Mouse (Mus musculus) T-helper 1 cell (primary cell): ENCODE measurements around the gene Hamp.

Experiments used
- in situ Hi-C: fragments of 300-600 bp; cut with MboI, MseI; formaldehyde crosslinking; loops from one replicate; pipeline ENCODE4 v1.15.1; 2025; ENCODE audit warnings: high pct_unique_total_duplicates

The Hamp gene

GRCm38 (mm10) chr7:30943909-30944635 is at the start of gene Hamp:
TSS of gene Hamp (minus strand) at chr7:30944032.
- in situ Hi-C loops = no loop called here

- in situ Hi-C loops = loop anchor here (5.0 kb wide), 1 partner anchor 105 kb away; no protein-coding TSS in a partner anchor
Measured at GRCm38 (mm10) chr7:30992148-30992547, 48.3 kb upstream of the Hamp start.

GRCm38 (mm10) chr7:30988519-30989162 is 44.8 kb upstream of the Hamp start:
- in situ Hi-C loops = loop anchor here (5.0 kb wide), 1 partner anchor 39 kb away; no protein-coding TSS in a partner anchor

GRCm38 (mm10) chr7:30985357-30985756 is 41.5 kb upstream of the Hamp start:
- in situ Hi-C loops = loop anchor here (5.0 kb wide), 1 partner anchor 42 kb away; no protein-coding TSS in a partner anchor

- in situ Hi-C loops = no loop called here
Measured at GRCm38 (mm10) chr7:30981703-30982102, 37.9 kb upstream of the Hamp start.

- in situ Hi-C loops = no loop called here
Measured at GRCm38 (mm10) chr7:30973501-30974289, 29.9 kb upstream of the Hamp start, which contains the start of gene Fam187b. TSS of gene Fam187b (plus strand) at chr7:30973790.

GRCm38 (mm10) chr7:30973251-30973500 is 29.3 kb upstream of the Hamp start, which contains the start of gene Lsr:
TSS of gene Lsr (minus strand) at chr7:30973464.
- in situ Hi-C loops = no loop called here

- in situ Hi-C loops = no loop called here
Measured at GRCm38 (mm10) chr7:30972426-30973250, 28.8 kb upstream of the Hamp start.

GRCm38 (mm10) chr7:30971901-30972300 is 28.1 kb upstream of the Hamp start:
- in situ Hi-C loops = no loop called here

- in situ Hi-C loops = no loop called here
Measured at GRCm38 (mm10) chr7:30969174-30969573, 25.3 kb upstream of the Hamp start.

- in situ Hi-C loops = no loop called here
Measured at GRCm38 (mm10) chr7:30968611-30969010, 24.8 kb upstream of the Hamp start.

- in situ Hi-C loops = no loop called here
Measured at GRCm38 (mm10) chr7:30966657-30967056, 22.8 kb upstream of the Hamp start.

- in situ Hi-C loops = no loop called here
Measured at GRCm38 (mm10) chr7:30965677-30966076, 21.8 kb upstream of the Hamp start.

GRCm38 (mm10) chr7:30964366-30964765 is 20.5 kb upstream of the Hamp start:
- in situ Hi-C loops = no loop called here

GRCm38 (mm10) chr7:30962862-30963261 is 19.0 kb upstream of the Hamp start:
- in situ Hi-C loops = no loop called here

- in situ Hi-C loops = no loop called here
Measured at GRCm38 (mm10) chr7:30959786-30960349, 16.0 kb upstream of the Hamp start.

GRCm38 (mm10) chr7:30958866-30959487 is 15.1 kb upstream of the Hamp start:
- in situ Hi-C loops = no loop called here

- in situ Hi-C loops = no loop called here
Measured at GRCm38 (mm10) chr7:30958109-30958865, 14.5 kb upstream of the Hamp start.

GRCm38 (mm10) chr7:30957367-30957783 is 13.5 kb upstream of the Hamp start:
- in situ Hi-C loops = no loop called here
